8 mouse cellular contexts compared by ENCODE assay signal in the genomic region with DNA sequence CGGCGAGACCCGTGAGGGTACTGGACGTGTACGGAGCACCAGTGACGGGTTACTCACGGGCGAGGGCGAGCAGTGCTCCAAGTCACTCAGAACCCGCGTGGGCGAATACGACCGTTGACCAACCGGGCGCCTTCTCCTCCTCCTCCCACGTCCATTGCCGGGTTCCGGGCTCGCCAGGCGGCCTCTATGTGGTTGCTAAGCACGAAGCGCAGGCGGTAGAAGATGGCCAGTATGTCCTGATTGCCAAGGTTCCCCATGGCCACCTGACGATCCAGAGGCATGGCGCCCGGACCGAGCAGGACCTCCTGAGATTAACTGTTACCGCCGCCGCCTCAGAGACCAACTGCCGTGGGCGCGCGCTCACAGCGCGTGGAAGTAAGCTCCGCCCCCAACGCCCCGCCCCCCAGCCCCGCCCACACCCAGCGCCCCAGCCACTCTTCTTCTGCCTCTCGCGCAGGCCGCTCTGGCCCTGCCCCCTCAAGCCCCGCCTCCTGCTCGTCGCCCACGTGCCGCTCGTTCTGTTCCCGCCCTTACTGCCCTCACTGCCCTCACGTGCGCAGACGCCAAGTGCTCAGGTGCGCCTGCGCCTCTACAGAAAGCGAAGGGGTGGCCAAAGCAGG. TPM values are rescaled to one million over a fixed set of nuclear protein-coding genes. Genes with fewer than 3 reads are reported as not detected.
DNase-seq lines count a peak whose midpoint lies in the region; ATAC-seq and TF ChIP-seq lines count a peak whose summit lies in the region.

No protein-coding gene starts in this region.

- WGBS in forebrain, embryonic 15.5 days: 35% methylated on average over 52 of the region's 58 CpGs
- 9% methylated on average over 58 of the region's 58 CpGs for WGBS in lung, embryonic 16.5 days

- H3K4me2 ChIP-seq in forebrain, embryonic 15.5 days (replicated peaks): peak overlapping the region; percentile 52
- peak overlapping the region; percentile 87 for H3K4me2 ChIP-seq in lung, embryonic 16.5 days (ENCODE audit: low read depth, low read length)

- ATAC-seq in G1E (ENCODE audit: extremely low read depth, insufficient number of reproducible peaks, low FRiP score, poor library complexity, severe bottlenecking): peak; percentile 84
- peak; percentile 60 for ATAC-seq in forebrain, embryonic 15.5 days (replicated peaks)
- ATAC-seq in lung, embryonic 16.5 days (ENCODE audit: low read depth): peak; percentile 91

- peaks cover 32% of the 10 kb centered on the region for H3K36me3 ChIP-seq in G1E (replicated peaks)
- no peaks in the 10 kb centered on the region for H3K36me3 ChIP-seq in forebrain, embryonic 15.5 days
- H3K36me3 ChIP-seq in lung, embryonic 16.5 days (ENCODE audit: control insufficient read depth, insufficient read depth, low read length): no peaks in the 10 kb centered on the region

- no peak for TF ChIP-seq CTCF in G1E (IDR thresholded peaks at IDR 0.05; ENCODE audit: low read depth, low read length)

- H3K9ac ChIP-seq in forebrain, embryonic 15.5 days (replicated peaks): no peak overlapping the region
- peak overlapping the region; percentile 59 for H3K9ac ChIP-seq in lung, embryonic 16.5 days (ENCODE audit: low read length)

- no peaks in the 10 kb centered on the region for H3K27me3 ChIP-seq in G1E (ENCODE audit: insufficient read depth, low read length)
- peaks cover 4% of the 10 kb centered on the region; the same call in 1 of the 2 replicates for H3K27me3 ChIP-seq in forebrain, embryonic 15.5 days
- H3K27me3 ChIP-seq in lung, embryonic 16.5 days (ENCODE audit: control insufficient read depth, insufficient read depth, low read depth, low read length): no peaks in the 10 kb centered on the region

- H3K4me3 ChIP-seq in G1E (ENCODE audit: low read depth, low read length): peak overlapping the region; percentile 79
- peak overlapping the region; percentile 39 for H3K4me3 ChIP-seq in forebrain, embryonic 15.5 days
- peak overlapping the region; percentile 56 for H3K4me3 ChIP-seq in lung, embryonic 16.5 days (ENCODE audit: low read length)

- DNase-seq in G1E (ENCODE audit: low spot score): peak; percentile 76
- DNase-seq in cerebellum, adult 18-20 months: peak; percentile 44 to 47
- peak; percentile 78 for DNase-seq in heart, postnatal 4 days
- DNase-seq in layer of hippocampus, adult 8-10 months (ENCODE audit: low spot score in 2 of 2): peak; percentile 30 to 49
- DNase-seq in ovary, postnatal 14 days (ENCODE audit: low spot score): peak; percentile 62
- peak; percentile 43 for DNase-seq in thymus, postnatal 0 days (ENCODE audit: low spot score)

- peaks cover 42% of the 10 kb centered on the region for H3K4me1 ChIP-seq in G1E (ENCODE audit: insufficient read depth, low read depth, low read length)
- no peaks in the 10 kb centered on the region for H3K4me1 ChIP-seq in forebrain, embryonic 15.5 days
- peaks cover 6% of the 10 kb centered on the region; the same call in 1 of the 2 replicates for H3K4me1 ChIP-seq in lung, embryonic 16.5 days (replicated peaks; ENCODE audit: control insufficient read depth, insufficient read depth, low read length)

- H3K27ac ChIP-seq in forebrain, embryonic 15.5 days (replicated peaks): no peak overlapping the region
- no peak overlapping the region for H3K27ac ChIP-seq in lung, embryonic 16.5 days (ENCODE audit: low read length)

- H3K9me3 ChIP-seq in G1E (replicated peaks): no peaks in the 10 kb centered on the region
- H3K9me3 ChIP-seq in forebrain, embryonic 15.5 days: no peaks in the 10 kb centered on the region
- H3K9me3 ChIP-seq in lung, embryonic 16.5 days (ENCODE audit: control insufficient read depth, low read length): no peaks in the 10 kb centered on the region

RNA-seq across cellular contexts. Expression of a gene that starts 17.0 kb away (rescaled TPM):
- total RNA-seq in G1E (2014; fragmentation: Nextera tagmentation): 39.7 and 56.7 TPM in 2 replicates
- 47.0 and 49.7 TPM in 2 replicates for total RNA-seq in G1E (2017)
- 7.1 and 8.4 TPM in 2 replicates for polyA plus RNA-seq in G1E (2012)
- 38.7 and 39.6 TPM in 2 replicates for polyA plus RNA-seq in forebrain, embryonic 15.5 days (2015; fragmentation: Nextera tagmentation; extraction: Ambion mirVana)
- 10 to 100 TPM; 21.5 to 22.6 TPM for total RNA-seq in heart, postnatal 4 days (2021)
- 10 to 100 TPM; 16.1 to 23.7 (median 20.0) TPM for total RNA-seq in layer of hippocampus, adult 8-10 months (2022)
- polyA plus RNA-seq in lung, embryonic 16.5 days (2015; fragmentation: Nextera tagmentation; extraction: Ambion mirVana): 43.8 and 45.8 TPM in 2 replicates
- 16.4 and 18.3 TPM in 2 replicates for polyA plus RNA-seq in thymus, postnatal 0 days (2015; fragmentation: Nextera tagmentation; extraction: Ambion mirVana)
